Mouse (Mus musculus): ENCODE results near the gene Pkn1. TPM values are rescaled to one million over a fixed set of nuclear protein-coding genes. Genes with fewer than 3 reads are reported as not detected.

The Pkn1 gene
- polyA plus RNA-seq, 1 experiment from 2014 or later: 19.9 TPM

DNA sequence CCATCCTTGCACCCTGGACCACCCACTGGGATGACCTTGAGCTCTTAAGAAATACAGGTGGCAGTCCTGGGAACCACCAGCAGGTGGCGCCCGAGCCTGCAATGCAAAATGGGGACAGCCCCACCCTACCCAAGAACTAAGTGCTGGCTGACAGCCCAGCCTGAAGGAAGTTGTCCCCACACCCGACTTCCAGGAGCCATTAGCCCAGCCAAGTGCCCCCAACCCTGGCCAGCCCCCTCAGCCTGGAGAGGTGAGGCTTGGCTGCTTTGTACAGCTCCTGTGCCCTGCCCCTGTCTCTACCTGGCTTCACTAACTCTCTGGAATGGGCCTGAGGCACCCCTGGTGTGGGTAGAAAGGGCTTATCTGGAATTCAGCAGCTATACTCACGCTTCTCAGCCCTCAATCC is 36.6 kb downstream of the Pkn1 start:
- H3K27ac ChIP-seq (ENCODE audit: low read length): peak overlapping the region; percentile 72
- peaks cover 66% of the 10 kb centered on the region for H3K4me1 ChIP-seq (ENCODE audit: control insufficient read depth, insufficient read depth, low read length)

DNA sequence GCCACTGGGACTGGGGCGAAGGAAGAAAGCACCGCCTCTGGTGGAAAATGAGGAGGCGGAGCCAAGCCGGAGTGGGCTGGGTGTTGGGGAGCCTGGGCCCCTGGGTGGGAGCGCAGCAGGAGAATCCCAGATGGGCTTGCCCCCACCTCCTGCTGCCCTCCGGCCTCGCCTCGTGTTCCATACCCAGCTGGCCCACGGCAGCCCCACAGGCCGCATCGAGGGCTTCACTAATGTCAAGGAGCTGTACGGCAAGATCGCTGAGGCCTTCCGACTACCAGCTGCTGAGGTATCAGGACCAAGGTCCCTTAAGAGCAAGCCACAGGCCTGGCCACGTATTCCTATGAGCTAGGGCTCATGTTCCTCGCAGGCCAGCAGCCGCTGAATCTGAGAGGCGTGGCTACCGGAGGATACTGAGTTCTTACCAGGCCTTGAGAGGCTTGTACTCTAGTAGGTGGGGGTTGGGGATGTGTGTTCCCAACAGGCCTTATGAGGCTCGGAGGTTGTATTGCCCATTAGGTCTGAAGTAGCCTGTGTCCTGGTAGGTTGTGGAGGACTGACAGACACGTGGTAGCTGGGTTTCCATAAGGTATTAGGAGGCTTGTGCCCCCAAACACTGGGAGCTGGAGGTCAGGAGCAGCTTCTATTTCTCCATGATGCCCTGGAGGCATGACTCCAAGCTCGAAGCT is 37.8 kb downstream of the Pkn1 start:
- H3K4me3 ChIP-seq (ENCODE audit: low read length): peak overlapping the region; percentile 18

More for the DNA sequence above, 36.6 kb downstream of the Pkn1 start:
- no peaks in the 10 kb centered on the region for H3K9me3 ChIP-seq (ENCODE audit: control insufficient read depth, low read length)
- peak; percentile 59 for ATAC-seq
- no peak overlapping the region for H3K4me3 ChIP-seq (ENCODE audit: low read length)
- H3K27me3 ChIP-seq (replicated peaks; ENCODE audit: control insufficient read depth, insufficient read depth, low read length): no peaks in the 10 kb centered on the region
- no peaks in the 10 kb centered on the region for H3K36me3 ChIP-seq (ENCODE audit: control insufficient read depth, insufficient read depth, low read length)
- H3K9ac ChIP-seq (ENCODE audit: low read depth, low read length): peak overlapping the region; percentile 44
- H3K4me2 ChIP-seq (ENCODE audit: low read depth, low read length): 0 out of 2 replicates have a peak overlapping the region, but pooled peaks have one; percentile 14
- 13% methylated on average over 4 of the region's 4 CpGs for WGBS

DNA sequence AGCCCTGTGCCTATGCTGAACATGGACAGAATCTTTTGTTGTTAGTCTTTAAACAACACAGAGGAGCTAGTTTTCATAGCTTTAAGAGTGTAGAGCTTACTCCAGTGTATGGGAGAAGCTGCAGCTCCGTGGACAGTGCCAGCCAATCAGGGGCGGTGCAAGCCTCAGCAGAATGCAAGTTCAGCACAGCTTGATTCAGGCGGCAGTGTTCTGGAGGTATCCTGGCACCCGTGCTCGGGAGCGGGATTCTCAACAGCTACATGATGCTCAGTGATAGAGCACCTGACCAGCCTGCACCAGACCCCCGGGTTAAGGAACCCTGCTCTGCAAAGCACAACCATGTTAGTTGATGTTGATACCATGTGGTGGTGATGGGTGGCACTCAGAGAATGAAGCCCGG is 38.4 kb downstream of the Pkn1 start:
- H3K27ac ChIP-seq (ENCODE audit: low read length): peak overlapping the region; percentile 25; the same call in 1 of the 2 replicates
- 0 out of 2 replicates have a peak, but pooled peaks have one; percentile 1 for ATAC-seq
- H3K27me3 ChIP-seq (replicated peaks; ENCODE audit: control insufficient read depth, insufficient read depth, low read length): no peaks in the 10 kb centered on the region
- H3K4me1 ChIP-seq (ENCODE audit: control insufficient read depth, insufficient read depth, low read length): peaks cover 50% of the 10 kb centered on the region
- H3K9ac ChIP-seq (ENCODE audit: low read depth, low read length): peak overlapping the region; percentile 31
- 15% methylated on average over 8 of the region's 8 CpGs for WGBS
- H3K4me2 ChIP-seq (ENCODE audit: low read depth, low read length): peak overlapping the region; percentile 49
- no peaks in the 10 kb centered on the region for H3K9me3 ChIP-seq (ENCODE audit: control insufficient read depth, low read length)
- no peaks in the 10 kb centered on the region for H3K36me3 ChIP-seq (ENCODE audit: control insufficient read depth, insufficient read depth, low read length)
- peak overlapping the region; percentile 18; the same call in 1 of the 2 replicates for H3K4me3 ChIP-seq (ENCODE audit: low read length)

More for the DNA sequence above, 37.8 kb downstream of the Pkn1 start:
- 19% methylated on average over 22 of the region's 22 CpGs for WGBS
- Histone ChIP-seq H3K9me3 (ENCODE audit: control insufficient read depth, low read length) (no peaks in the 10 kb centered on the region), H3K27me3 (replicated peaks; ENCODE audit: control insufficient read depth, insufficient read depth, low read length) (no peaks in the 10 kb centered on the region), H3K4me1 (ENCODE audit: control insufficient read depth, insufficient read depth, low read length) (peaks cover 56% of the 10 kb centered on the region), H3K36me3 (ENCODE audit: control insufficient read depth, insufficient read depth, low read length) (no peaks in the 10 kb centered on the region), H3K27ac (ENCODE audit: low read length) (peak overlapping the region; percentile 25), H3K9ac (ENCODE audit: low read depth, low read length) (peak overlapping the region; percentile 31), H3K4me2 (ENCODE audit: low read depth, low read length) (peak overlapping the region; percentile 49)
- peak; percentile 39 for ATAC-seq

DNA sequence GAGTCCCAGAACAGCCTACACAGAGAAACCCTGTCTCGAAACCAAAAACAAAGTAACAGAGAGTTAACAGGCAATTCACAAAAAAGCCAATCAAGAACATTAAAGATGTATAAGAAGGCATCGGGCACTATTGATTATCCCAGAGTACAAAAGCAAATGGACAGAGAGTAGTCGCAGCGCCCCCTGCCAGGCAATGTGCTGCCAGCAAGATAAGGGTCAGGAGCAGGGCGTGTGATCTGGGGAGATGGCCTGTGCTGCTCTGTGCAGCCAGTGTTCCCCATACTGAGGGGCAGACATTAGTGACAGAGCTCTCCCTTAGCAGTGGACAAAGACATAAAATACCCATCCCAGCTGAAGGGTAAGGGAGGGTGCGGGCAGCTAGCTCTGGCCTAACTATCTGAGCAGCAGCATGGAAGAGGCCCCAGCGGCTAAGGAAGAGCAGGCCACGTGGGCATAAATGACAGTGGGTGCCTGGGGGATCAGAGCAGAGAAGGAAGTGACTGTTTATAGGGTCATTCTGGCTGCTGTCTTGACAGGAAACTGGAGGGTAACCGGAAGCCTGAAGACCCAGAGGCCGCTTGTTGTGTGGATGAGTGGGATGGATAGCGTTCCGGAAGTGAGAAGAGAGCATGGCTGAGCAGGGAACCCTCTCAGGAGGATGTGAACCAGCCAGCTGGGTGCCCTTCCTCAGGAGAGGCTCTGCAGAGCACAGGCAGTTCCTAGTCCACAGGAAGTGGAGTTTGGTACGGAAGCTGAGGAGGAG is 42.3 kb downstream of the Pkn1 start:
- no peak for ATAC-seq
- Histone ChIP-seq H3K27ac (ENCODE audit: low read length) (peak overlapping the region; percentile 21; the same call in 1 of the 2 replicates), H3K4me3 (ENCODE audit: low read length) (no peak overlapping the region), H3K4me1 (ENCODE audit: control insufficient read depth, insufficient read depth, low read length) (peaks cover 32% of the 10 kb centered on the region), H3K27me3 (replicated peaks; ENCODE audit: control insufficient read depth, insufficient read depth, low read length) (no peaks in the 10 kb centered on the region), H3K9ac (ENCODE audit: low read depth, low read length) (no peak overlapping the region), H3K4me2 (ENCODE audit: low read depth, low read length) (no peak overlapping the region), H3K9me3 (ENCODE audit: control insufficient read depth, low read length) (no peaks in the 10 kb centered on the region), H3K36me3 (ENCODE audit: control insufficient read depth, insufficient read depth, low read length) (no peaks in the 10 kb centered on the region)
- 76% methylated on average over 13 of the region's 13 CpGs for WGBS

DNA sequence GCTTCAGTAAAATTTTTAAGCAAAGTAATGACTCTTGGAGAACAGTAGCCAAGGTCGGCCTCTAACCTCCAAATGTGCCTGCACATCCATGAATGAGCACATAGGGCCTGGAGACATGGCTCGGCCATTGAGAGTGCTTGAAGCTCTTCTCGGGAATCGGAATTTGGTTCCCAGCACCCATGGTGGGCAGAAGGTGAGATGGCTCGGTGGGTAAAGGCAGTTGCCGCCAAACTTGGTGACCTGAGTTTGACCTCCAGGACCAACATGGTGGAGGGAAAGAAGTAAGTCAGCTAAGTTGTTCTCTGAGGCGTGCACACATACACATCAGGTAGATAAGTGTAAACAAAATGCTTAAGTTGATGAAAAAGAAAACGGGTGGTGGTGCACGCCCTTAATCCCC is 42.9 kb downstream of the Pkn1 start:
- H3K9ac ChIP-seq (ENCODE audit: low read depth, low read length): no peak overlapping the region
- ATAC-seq: no peak
- H3K4me3 ChIP-seq (ENCODE audit: low read length): no peak overlapping the region
- WGBS: 87% methylated on average over 9 of the region's 9 CpGs
- H3K4me2 ChIP-seq (ENCODE audit: low read depth, low read length): no peak overlapping the region
- no peak overlapping the region for H3K27ac ChIP-seq (ENCODE audit: low read length)
- H3K36me3 ChIP-seq (ENCODE audit: control insufficient read depth, insufficient read depth, low read length): no peaks in the 10 kb centered on the region
- H3K4me1 ChIP-seq (ENCODE audit: control insufficient read depth, insufficient read depth, low read length): peaks cover 26% of the 10 kb centered on the region
- no peaks in the 10 kb centered on the region for H3K27me3 ChIP-seq (replicated peaks; ENCODE audit: control insufficient read depth, insufficient read depth, low read length)
- no peaks in the 10 kb centered on the region for H3K9me3 ChIP-seq (ENCODE audit: control insufficient read depth, low read length)

DNA sequence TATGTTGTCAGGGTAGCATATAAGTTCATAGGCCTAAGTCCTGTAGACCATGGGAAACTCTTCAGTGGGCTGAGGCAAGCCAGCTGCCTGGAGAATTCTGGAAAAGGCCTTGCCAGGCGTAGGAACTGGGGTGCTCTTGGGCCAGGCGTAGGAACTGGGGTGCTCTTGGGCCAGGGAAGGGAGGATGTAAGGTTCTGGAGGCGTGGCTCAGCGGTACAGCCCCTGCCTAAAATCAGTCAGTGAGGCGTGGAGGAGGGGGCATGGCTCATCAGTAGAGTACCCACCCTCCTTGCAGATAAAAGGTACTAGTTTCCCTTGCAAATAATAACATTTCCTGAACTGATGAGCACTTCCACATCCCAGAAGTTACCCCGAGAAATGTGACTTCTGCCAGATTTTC is 44.3 kb downstream of the Pkn1 start:
- WGBS: 92% methylated on average over 6 of the region's 6 CpGs
- Histone ChIP-seq H3K4me1 (ENCODE audit: control insufficient read depth, insufficient read depth, low read length) (peaks cover 13% of the 10 kb centered on the region), H3K4me3 (ENCODE audit: low read length) (no peak overlapping the region), H3K27ac (ENCODE audit: low read length) (no peak overlapping the region), H3K36me3 (ENCODE audit: control insufficient read depth, insufficient read depth, low read length) (no peaks in the 10 kb centered on the region), H3K9me3 (ENCODE audit: control insufficient read depth, low read length) (no peaks in the 10 kb centered on the region), H3K9ac (ENCODE audit: low read depth, low read length) (no peak overlapping the region), H3K4me2 (ENCODE audit: low read depth, low read length) (no peak overlapping the region), H3K27me3 (replicated peaks; ENCODE audit: control insufficient read depth, insufficient read depth, low read length) (no peaks in the 10 kb centered on the region)
- ATAC-seq: no peak

- 29% methylated on average over 10 of the region's 10 CpGs for WGBS
These were observed 45.3 kb downstream of the Pkn1 start for GRCm38 (mm10) chr8:83653662-83654017.

GRCm38 (mm10) chr8:83652744-83653661 is 46.0 kb downstream of the Pkn1 start:
- H3K27ac ChIP-seq (ENCODE audit: low read length): peak overlapping the region; percentile 80
- WGBS: under 1% methylated on average over 38 of the region's 46 CpGs
- no peaks in the 10 kb centered on the region for H3K36me3 ChIP-seq (ENCODE audit: control insufficient read depth, insufficient read depth, low read length)
- H3K4me1 ChIP-seq (ENCODE audit: control insufficient read depth, insufficient read depth, low read length): peaks cover 13% of the 10 kb centered on the region
- peak; percentile 40 for ATAC-seq
- H3K9me3 ChIP-seq (ENCODE audit: control insufficient read depth, low read length): no peaks in the 10 kb centered on the region
- peak overlapping the region; percentile 91 for H3K4me2 ChIP-seq (ENCODE audit: low read depth, low read length)
- H3K9ac ChIP-seq (ENCODE audit: low read depth, low read length): peak overlapping the region; percentile 85
- H3K4me3 ChIP-seq (ENCODE audit: low read length): peak overlapping the region; percentile 76
- H3K27me3 ChIP-seq (replicated peaks; ENCODE audit: control insufficient read depth, insufficient read depth, low read length): no peaks in the 10 kb centered on the region

More at GRCm38 (mm10) chr8:83653662-83654017, 45.3 kb downstream of the Pkn1 start:
- Histone ChIP-seq H3K9me3 (ENCODE audit: control insufficient read depth, low read length) (no peaks in the 10 kb centered on the region), H3K4me1 (ENCODE audit: control insufficient read depth, insufficient read depth, low read length) (peaks cover 13% of the 10 kb centered on the region), H3K27me3 (replicated peaks; ENCODE audit: control insufficient read depth, insufficient read depth, low read length) (no peaks in the 10 kb centered on the region), H3K27ac (ENCODE audit: low read length) (peak overlapping the region; percentile 80), H3K4me3 (ENCODE audit: low read length) (peak overlapping the region; percentile 76), H3K4me2 (ENCODE audit: low read depth, low read length) (peak overlapping the region; percentile 91), H3K36me3 (ENCODE audit: control insufficient read depth, insufficient read depth, low read length) (no peaks in the 10 kb centered on the region), H3K9ac (ENCODE audit: low read depth, low read length) (peak overlapping the region; percentile 85)
- no peak for ATAC-seq

Data from intestine, embryonic 16.5 days (tissue).